Mouse (Mus musculus) left cerebral cortex, adult 11 months (tissue): ENCODE measurements around the gene Wnt9a.
"Not testable (repeated sequence)": the region's sequence is repeated elsewhere in the genome, so short reads cannot be mapped to it uniquely, and the experiment has no call there.

Experiments used
- DNase-seq: peaks from one replicate; pipeline ENCODE4 v3.0.0; 2022; ENCODE audit warnings: low spot score

Wnt9a gene

DNA sequence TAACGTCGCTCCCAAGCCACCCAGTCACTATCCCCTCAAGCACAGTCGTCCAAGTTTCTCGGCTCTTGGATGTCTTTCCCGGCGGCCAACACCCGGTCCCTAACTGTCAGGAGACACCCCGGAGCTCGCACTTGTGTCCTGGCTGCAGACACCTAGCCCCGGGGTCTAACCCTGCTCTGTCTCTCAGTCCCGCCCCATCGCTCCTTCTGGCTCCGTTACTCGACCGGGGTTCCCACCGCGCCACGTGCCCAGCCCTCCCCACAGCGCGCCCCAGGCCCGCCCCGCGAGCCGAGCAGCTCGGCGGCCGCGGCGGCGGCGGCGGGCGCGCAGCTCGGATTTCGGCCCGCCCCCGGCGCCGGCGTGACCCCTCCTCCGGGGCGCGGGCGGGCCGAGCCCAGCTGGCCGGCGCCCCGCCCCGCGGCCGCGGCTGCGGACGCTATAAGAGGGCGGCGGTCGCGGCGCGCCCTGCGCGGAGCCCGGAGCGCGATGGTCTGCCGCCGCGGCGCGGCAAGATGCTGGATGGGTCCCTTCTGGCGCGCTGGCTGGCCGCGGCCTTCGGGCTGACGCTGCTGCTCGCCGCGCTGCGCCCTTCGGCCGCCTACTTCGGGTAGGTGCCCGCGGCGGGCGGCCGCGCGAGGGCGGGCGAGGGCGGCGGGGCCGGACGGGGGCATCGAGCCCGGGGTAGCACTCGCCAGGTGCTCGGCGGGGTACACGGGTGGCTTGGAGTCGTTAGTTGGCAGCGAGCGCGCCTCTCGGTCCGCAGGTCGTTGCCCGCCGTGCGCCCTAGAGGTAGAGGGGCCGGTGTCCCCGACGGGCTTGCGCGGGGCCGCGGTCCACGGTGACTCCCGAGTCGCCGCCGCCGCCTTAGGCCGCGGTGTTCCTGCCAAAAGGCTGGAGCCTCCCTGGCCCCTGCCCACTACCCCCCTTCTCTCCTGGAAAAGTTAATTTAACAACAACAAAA lies at the start of gene Wnt9a:
Gene Wnt9a (plus strand): TSS at position 468 of the 961 bp plus-strand sequence.
- no peak for DNase-seq

- DNase-seq: no peak
Observed at GRCm38 (mm10) chr11:59259647-59260046, 47.1 kb upstream of the Wnt9a start.

- no peak for DNase-seq
Observed at GRCm38 (mm10) chr11:59260706-59261493, 45.8 kb upstream of the Wnt9a start.

DNA sequence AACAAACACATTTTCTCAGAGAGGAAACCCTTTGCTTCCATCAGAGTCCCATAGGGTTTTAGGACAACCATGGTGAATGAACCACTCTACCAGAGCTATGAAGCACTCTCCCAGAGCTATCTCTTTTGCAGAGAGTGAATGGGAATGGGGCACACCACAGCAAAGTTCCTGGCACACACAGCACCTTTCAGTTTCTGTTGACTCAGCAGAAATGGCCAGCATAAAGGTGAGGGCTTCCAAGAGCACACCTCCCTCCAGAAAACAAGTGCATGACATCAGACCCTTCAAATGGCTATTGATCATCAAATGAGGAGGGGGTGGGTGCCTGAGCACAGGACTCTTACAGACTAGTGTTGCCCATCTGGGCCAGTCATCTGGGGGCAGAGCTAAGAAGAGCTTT lies 44.4 kb upstream of the Wnt9a start:
- DNase-seq: no peak

GRCm38 (mm10) chr11:59263870-59264563 lies 42.7 kb upstream of the Wnt9a start:
- no peak for DNase-seq

GRCm38 (mm10) chr11:59264593-59264992 lies 42.1 kb upstream of the Wnt9a start:
- DNase-seq: no peak

DNA sequence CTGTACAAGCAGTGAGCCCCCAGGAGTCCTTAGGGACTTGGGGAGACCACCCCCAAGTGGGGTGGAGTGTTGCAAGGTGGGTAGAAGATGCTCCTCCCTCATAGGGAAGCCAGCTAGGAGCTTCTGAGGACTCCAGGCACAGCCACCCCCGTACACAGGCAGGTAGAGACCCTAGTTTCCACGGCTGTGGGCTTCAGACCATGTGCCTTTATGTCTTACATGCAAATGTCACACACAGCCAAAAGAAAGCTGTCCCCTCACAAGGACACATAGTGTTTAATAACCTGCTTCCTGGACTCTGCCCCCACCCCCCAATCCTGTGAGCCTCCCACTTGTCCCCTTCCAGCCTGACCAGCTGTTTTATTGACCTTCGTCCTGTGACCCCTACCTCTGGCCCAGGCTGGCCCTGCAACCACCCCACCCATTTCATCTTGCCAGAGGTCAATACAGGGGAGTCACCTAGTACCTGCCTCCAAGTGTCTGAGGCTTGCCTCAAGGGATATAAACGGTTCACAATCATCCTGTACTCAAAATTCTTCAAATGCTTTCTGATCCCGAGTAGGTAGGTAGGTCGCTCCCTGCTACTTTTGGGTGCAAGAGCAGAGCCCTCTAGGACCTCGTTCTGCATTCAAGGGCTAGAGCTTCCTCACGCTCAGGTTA lies 41.4 kb upstream of the Wnt9a start:
- DNase-seq: no peak

DNA sequence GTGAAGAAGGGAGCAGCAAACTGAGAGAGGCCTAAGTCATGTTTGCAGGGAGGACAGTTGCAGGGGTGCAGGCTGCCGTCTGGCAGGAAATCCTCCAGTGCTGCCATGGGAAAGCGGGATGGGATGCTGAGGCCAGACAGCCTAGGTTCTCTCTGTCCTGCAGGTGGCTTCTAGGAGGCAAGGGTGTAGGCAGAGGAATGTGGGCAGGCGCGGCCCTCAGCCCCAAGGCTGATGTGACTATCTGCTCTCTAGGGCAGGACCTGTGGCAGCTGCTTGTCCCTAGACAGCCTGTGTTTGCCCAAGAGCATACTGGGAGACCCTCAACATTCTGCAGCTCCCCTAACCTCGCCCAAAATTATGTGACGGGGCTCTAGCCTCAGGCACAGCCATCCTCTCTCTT lies 40.0 kb upstream of the Wnt9a start:
- DNase-seq: no peak

- DNase-seq: no peak
Observed at GRCm38 (mm10) chr11:59274184-59274583, 32.5 kb upstream of the Wnt9a start.

GRCm38 (mm10) chr11:59276877-59277276 lies 29.9 kb upstream of the Wnt9a start:
- DNase-seq: no peak

- no peak for DNase-seq
Observed at GRCm38 (mm10) chr11:59278047-59278446, 28.7 kb upstream of the Wnt9a start.

DNA sequence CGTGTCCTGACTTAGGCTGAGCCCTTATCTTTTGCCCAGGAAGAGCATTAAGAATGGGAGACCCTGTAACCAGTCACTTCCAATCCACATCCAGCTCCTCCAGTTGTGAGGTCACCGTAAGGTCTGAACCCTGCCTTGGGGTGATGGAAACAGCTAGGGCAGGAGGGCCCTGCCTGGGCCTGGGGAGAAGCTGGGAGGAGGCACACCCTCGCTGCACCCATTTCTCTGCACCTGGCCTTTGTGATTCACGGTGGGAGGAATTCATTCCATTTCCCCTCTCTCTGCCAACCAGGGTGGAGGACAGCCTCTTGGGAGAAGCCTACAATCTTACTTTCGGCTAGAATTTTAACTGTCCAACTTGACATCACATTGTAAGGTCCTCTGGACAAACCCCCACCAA lies 24.6 kb upstream of the Wnt9a start:
- no peak for DNase-seq

GRCm38 (mm10) chr11:59282933-59283332 lies 23.8 kb upstream of the Wnt9a start:
- no peak for DNase-seq

GRCm38 (mm10) chr11:59284146-59284545 lies 22.6 kb upstream of the Wnt9a start:
- no peak for DNase-seq

DNA sequence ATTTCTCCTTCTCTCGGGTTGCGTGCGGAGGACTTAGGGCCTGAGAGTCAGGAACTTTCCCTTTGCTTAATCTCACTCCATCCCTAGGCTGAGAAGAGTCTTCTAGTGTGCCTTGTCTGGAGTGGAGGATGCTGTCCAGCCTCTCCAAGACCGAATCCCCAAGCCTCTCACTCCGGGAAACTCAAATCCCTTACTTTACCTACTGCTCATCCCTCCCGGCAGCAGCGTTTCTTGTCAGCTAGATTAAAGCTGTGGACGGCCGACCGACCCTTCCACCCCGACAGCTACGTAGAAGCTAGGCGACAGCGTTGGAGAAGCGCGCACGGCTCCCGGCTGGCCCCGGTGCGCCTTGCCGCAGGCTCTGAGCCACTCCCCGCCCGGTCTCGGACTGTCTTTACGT lies 17.0 kb upstream of the Wnt9a start:
- DNase-seq: no peak

- no peak for DNase-seq
Observed at GRCm38 (mm10) chr11:59290702-59291303, 15.9 kb upstream of the Wnt9a start, which contains the start of gene Wnt3a. TSS of gene Wnt3a (minus strand) at chr11:59290752.

DNA sequence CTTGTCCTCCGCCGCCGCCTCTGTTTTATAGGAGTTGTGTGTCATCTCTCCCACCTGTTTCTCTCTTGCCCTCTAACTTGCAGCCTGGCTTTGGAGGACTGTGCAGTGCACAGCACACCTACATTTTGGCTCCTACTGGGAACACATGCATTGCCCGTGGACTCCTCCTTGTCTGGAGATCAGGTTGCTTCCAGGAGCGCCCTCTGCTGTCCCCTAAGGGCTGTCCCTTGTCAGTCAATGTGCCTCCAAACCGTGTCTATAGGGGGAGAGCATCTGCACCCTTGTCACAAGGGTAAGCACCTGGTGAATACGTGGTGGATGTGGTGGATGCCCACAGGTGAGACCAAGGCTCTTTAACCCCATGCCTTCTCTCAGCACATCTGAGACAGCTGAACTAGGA lies 13.1 kb upstream of the Wnt9a start:
- DNase-seq: no peak

DNA sequence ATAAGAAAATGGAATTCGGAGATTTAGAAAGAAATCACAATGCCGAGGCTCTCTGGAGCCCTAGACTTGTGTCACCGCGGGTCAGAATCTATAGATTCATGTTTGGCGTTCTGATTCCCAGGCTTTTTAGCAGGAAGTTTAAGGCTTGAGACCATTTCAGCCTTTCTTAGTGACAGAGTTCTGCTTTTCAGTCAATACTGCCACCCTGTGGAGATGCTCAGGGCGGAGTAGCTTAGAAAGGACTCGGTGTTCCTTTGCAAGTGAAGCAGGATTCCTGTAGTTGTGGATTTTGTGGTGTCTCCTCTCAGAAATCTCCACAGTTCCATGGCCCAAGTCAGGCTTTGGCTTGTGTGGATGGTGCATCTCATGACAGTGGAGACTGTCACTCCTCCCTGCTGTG lies 8.8 kb upstream of the Wnt9a start:
- DNase-seq: no peak

- no peak for DNase-seq
Observed at GRCm38 (mm10) chr11:59300185-59300584, 6.5 kb upstream of the Wnt9a start.

DNA sequence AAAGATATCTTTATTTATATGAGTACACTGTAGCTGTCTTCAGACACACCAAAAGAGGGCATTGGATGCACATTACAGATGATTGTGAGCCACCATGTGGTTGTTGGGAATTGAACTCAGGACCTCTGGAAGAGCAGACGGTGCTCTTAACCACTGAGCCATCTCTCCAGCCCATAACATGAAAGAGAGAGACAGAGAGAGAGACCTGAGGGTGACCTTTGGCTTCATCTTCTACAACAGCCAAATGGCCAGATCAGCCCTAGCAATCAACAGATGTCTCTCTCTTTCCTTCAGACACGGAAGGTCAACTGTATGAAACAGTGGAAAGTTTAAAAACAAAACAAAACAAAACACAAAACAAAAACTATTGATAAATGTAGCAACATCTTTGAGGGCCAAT lies 5.7 kb upstream of the Wnt9a start:
- DNase-seq: not testable (repeated sequence)
